Mouse (Mus musculus) bone marrow, adult 2 months (tissue): ENCODE results near the gene Ilf2.

Source experiments
- CTCF ChIP-seq: fragments of 200-500 bp; IDR thresholded peaks from 2 replicates; pipeline ENCODE4 v1.5.1; 2011; ENCODE audit warnings: low read length, control low read depth; ENCODE audit not compliant: control insufficient read depth, insufficient read depth
- POLR2A ChIP-seq: fragments of 200-500 bp; IDR thresholded peaks from 2 replicates; pipeline ENCODE4 v1.6.1; 2011; ENCODE audit warnings: low read depth, mild to moderate bottlenecking, control low read depth, low read length, borderline replicate concordance; ENCODE audit not compliant: control insufficient read depth

- TF ChIP-seq CTCF (no peak), POLR2A (no peak)
Observed at GRCm38 (mm10) chr3:90503444-90503843, 27.5 kb downstream of the Ilf2 start.
